Mouse (Mus musculus): Measurements from ENCODE around the gene Ptprj. TPM values are rescaled to one million over a fixed set of nuclear protein-coding genes. Genes with fewer than 3 reads are reported as not detected.
"Not testable (repeated sequence)": the region's sequence is repeated elsewhere in the genome, so short reads cannot be mapped to it uniquely, and the experiment has no call there.

Gene Ptprj
- polyA plus RNA-seq, 1 experiment from 2014 or later, result 51.0 TPM

- DNase-seq (ENCODE audit: low read depth, low spot score) (no peak), ATAC-seq (no peak)
- H3K27me3 ChIP-seq, result no peaks in the 10 kb centered on the region
- in situ Hi-C loops (cut with MboI; ENCODE audit: low pct_unique_long_range_greater_than_20kb), result no loop called here
- no peak for TF ChIP-seq CTCF (IDR thresholded peaks at IDR 0.05)
- POLR2A ChIA-PET, result no interaction called here
- CTCF ChIA-PET, result no interaction called here
These were observed 8.3 kb downstream of the Ptprj start for GRCm38 (mm10) chr2:90572126-90572525.

- H3K27me3 ChIP-seq; ATAC-seq; in situ Hi-C loops (cut with MboI; ENCODE audit: low pct_unique_long_range_greater_than_20kb); CTCF ChIA-PET; DNase-seq (ENCODE audit: low read depth, low spot score); POLR2A ChIA-PET: not testable (repeated sequence)
These were observed 9.0 kb downstream of the Ptprj start for GRCm38 (mm10) chr2:90571399-90571798.

- ChIA-PET CTCF (no interaction called here), POLR2A (no interaction called here)
- no peak for TF ChIP-seq CTCF (IDR thresholded peaks at IDR 0.05)
- in situ Hi-C loops (cut with MboI; ENCODE audit: low pct_unique_long_range_greater_than_20kb), result no loop called here
- DNase-seq (ENCODE audit: low read depth, low spot score) (no peak), ATAC-seq (no peak)
- no peaks in the 10 kb centered on the region for H3K27me3 ChIP-seq
These were observed 9.6 kb downstream of the Ptprj start for GRCm38 (mm10) chr2:90570871-90571270.

- POLR2A ChIA-PET, result no interaction called here
- in situ Hi-C loops (cut with MboI; ENCODE audit: low pct_unique_long_range_greater_than_20kb), result no loop called here
These were observed 10.2 kb downstream of the Ptprj start for GRCm38 (mm10) chr2:90570216-90570615.

GRCm38 (mm10) chr2:90568961-90569481 lies 11.4 kb downstream of the Ptprj start:
- in situ Hi-C loops (cut with MboI; ENCODE audit: low pct_unique_long_range_greater_than_20kb), result loop anchor here (5.0 kb wide), 1 partner anchor 87 kb away; no protein-coding TSS in a partner anchor
- DNase-seq (ENCODE audit: low read depth, low spot score), result no peak

More at GRCm38 (mm10) chr2:90570216-90570615, 10.2 kb downstream of the Ptprj start:
- DNase-seq (ENCODE audit: low read depth, low spot score) (no peak), ATAC-seq (no peak)
- no peak for TF ChIP-seq CTCF (IDR thresholded peaks at IDR 0.05)
- CTCF ChIA-PET, result interaction anchor here (0.7 kb wide), 1 partner anchor 9 kb away, joined by 4 read pairs; no protein-coding TSS in a partner anchor
- no peaks in the 10 kb centered on the region for H3K27me3 ChIP-seq

GRCm38 (mm10) chr2:90568091-90568490 lies 12.4 kb downstream of the Ptprj start:
- in situ Hi-C loops (cut with MboI; ENCODE audit: low pct_unique_long_range_greater_than_20kb), result loop anchor here (5.0 kb wide), 1 partner anchor 86 kb away; no protein-coding TSS in a partner anchor
- DNase-seq (ENCODE audit: low read depth, low spot score) (no peak), ATAC-seq (no peak)
- no peak for TF ChIP-seq CTCF (IDR thresholded peaks at IDR 0.05)
- no peaks in the 10 kb centered on the region for H3K27me3 ChIP-seq
- ChIA-PET POLR2A (no interaction called here), CTCF (no interaction called here)

More at GRCm38 (mm10) chr2:90568961-90569481, 11.4 kb downstream of the Ptprj start:
- POLR2A ChIA-PET, result interaction anchor here (0.7 to 1.4 kb wide), 2 partner anchors 11 to 54 kb away, joined by 3 read pairs; partner anchors contain the start of gene Ptprj
- CTCF ChIA-PET, result interaction anchor here (0.9 kb wide), 1 partner anchor 64 kb away, joined by 3 read pairs; no protein-coding TSS in a partner anchor
- peak; percentile 51 for ATAC-seq
- no peak for TF ChIP-seq CTCF (IDR thresholded peaks at IDR 0.05)
- no peaks in the 10 kb centered on the region for H3K27me3 ChIP-seq

GRCm38 (mm10) chr2:90566773-90567528 lies 13.5 kb downstream of the Ptprj start:
- no peak for DNase-seq (ENCODE audit: low read depth, low spot score)
- TF ChIP-seq CTCF (IDR thresholded peaks at IDR 0.05), result no peak
- no peaks in the 10 kb centered on the region for H3K27me3 ChIP-seq
- ChIA-PET CTCF (interaction anchor here (1.2 to 2.2 kb wide), 4 partner anchors 12 to 91 kb away, joined by 4 to 15 read pairs (median 6); no protein-coding TSS in a partner anchor), POLR2A (interaction anchor here (0.6 to 2.0 kb wide), 2 partner anchors 12 to 59 kb away, joined by 3 to 9 read pairs; no protein-coding TSS in a partner anchor)
- in situ Hi-C loops (cut with MboI; ENCODE audit: low pct_unique_long_range_greater_than_20kb), result loop anchor here (5.0 kb wide), 1 partner anchor 85 kb away; no protein-coding TSS in a partner anchor
- ATAC-seq, result no peak

- TF ChIP-seq CTCF (IDR thresholded peaks at IDR 0.05), result no peak
- DNase-seq (ENCODE audit: low read depth, low spot score) (no peak), ATAC-seq (peak; percentile 73)
- ChIA-PET CTCF (interaction anchor here (1.0 to 2.2 kb wide), 11 partner anchors 11 to 113 kb away, joined by 3 to 15 read pairs (median 4); partner anchors contain the start of gene Ptprj), POLR2A (interaction anchor here (0.6 to 2.0 kb wide), 5 partner anchors 13 to 75 kb away, joined by 3 to 9 read pairs (median 6); no protein-coding TSS in a partner anchor)
- in situ Hi-C loops (cut with MboI; ENCODE audit: low pct_unique_long_range_greater_than_20kb), result loop anchor here (5.0 kb wide), 1 partner anchor 84 kb away; no protein-coding TSS in a partner anchor
- no peaks in the 10 kb centered on the region for H3K27me3 ChIP-seq
These were observed 14.4 kb downstream of the Ptprj start for GRCm38 (mm10) chr2:90566046-90566445.

GRCm38 (mm10) chr2:90565192-90565929 lies 15.1 kb downstream of the Ptprj start:
- in situ Hi-C loops (cut with MboI; ENCODE audit: low pct_unique_long_range_greater_than_20kb), result loop anchor here (5.0 kb wide), 1 partner anchor 83 kb away; no protein-coding TSS in a partner anchor
- peak; percentile 83 for ATAC-seq
- H3K27me3 ChIP-seq, result no peaks in the 10 kb centered on the region
- ChIA-PET CTCF (interaction anchor here (0.7 to 2.2 kb wide), 13 partner anchors 10 to 114 kb away, joined by 3 to 15 read pairs (median 4); partner anchors contain the start of gene Ptprj), POLR2A (interaction anchor here (1.0 to 2.0 kb wide), 4 partner anchors 13 to 75 kb away, joined by 6 to 9 read pairs (median 6); no protein-coding TSS in a partner anchor)
- DNase-seq (ENCODE audit: low read depth, low spot score), result peak; percentile 88
- TF ChIP-seq CTCF (IDR thresholded peaks at IDR 0.05), result no peak

GRCm38 (mm10) chr2:90564552-90564951 lies 15.9 kb downstream of the Ptprj start:
- H3K27me3 ChIP-seq, result no peaks in the 10 kb centered on the region
- TF ChIP-seq CTCF (IDR thresholded peaks at IDR 0.05), result no peak
- ChIA-PET POLR2A (interaction anchor here (1.5 to 2.0 kb wide), 3 partner anchors 14 to 74 kb away, joined by 6 to 9 read pairs (median 7); no protein-coding TSS in a partner anchor), CTCF (interaction anchor here (0.7 to 1.9 kb wide), 6 partner anchors 18 to 114 kb away, joined by 3 to 15 read pairs (median 4); no protein-coding TSS in a partner anchor)
- ATAC-seq (no peak), DNase-seq (ENCODE audit: low read depth, low spot score) (no peak)
- in situ Hi-C loops (cut with MboI; ENCODE audit: low pct_unique_long_range_greater_than_20kb), result no loop called here

Measured in Patski (cell line).